Mouse (Mus musculus) intestine, embryonic 14.5 days (tissue): ENCODE data around the gene Aldh4a1. TPM values are rescaled to one million over a fixed set of nuclear protein-coding genes. Genes with fewer than 3 reads are reported as not detected.

Source experiments
- ATAC-seq: fragments of 200-750 bp; cut with Nextera tagmentation; replicated peaks from 2 replicates; pipeline ENCODE4 v1.8.0; 2017; ENCODE audit warnings: low read depth, moderate number of reproducible peaks, moderate TSS enrichment, moderate library complexity; ENCODE audit not compliant: low FRiP score, low TSS enrichment
- DNase-seq: peaks from one replicate; pipeline ENCODE4 v3.0.0-alpha.2; 2018; ENCODE audit warnings: low spot score
- H3K27ac ChIP-seq: fragments of 300-500 bp; sonication (generic); 2 replicates; pipeline ENCODE4 v1.5.1; 2014; ENCODE audit warnings: low read depth, mild to moderate bottlenecking, control low read depth
- H3K27me3 ChIP-seq: fragments of 300-500 bp; sonication (generic); replicated peaks from 2 replicates; pipeline ENCODE4 v1.6.1; 2014; ENCODE audit warnings: low read length, control low read depth; ENCODE audit not compliant: control insufficient read depth, insufficient read depth
- H3K36me3 ChIP-seq: fragments of 300-500 bp; sonication (generic); 2 replicates; pipeline ENCODE4 v1.6.1; 2014; ENCODE audit warnings: low read length, control low read depth; ENCODE audit not compliant: control insufficient read depth, insufficient read depth
- H3K4me1 ChIP-seq: fragments of 300-500 bp; sonication (generic); replicated peaks from 2 replicates; pipeline ENCODE4 v1.6.1; 2014; ENCODE audit warnings: low read length, control low read depth, mixed read lengths; ENCODE audit not compliant: control insufficient read depth, insufficient read depth
- H3K4me2 ChIP-seq: fragments of 300-500 bp; sonication (generic); 2 replicates; pipeline ENCODE4 v1.6.1; 2014; ENCODE audit warnings: low read length
- H3K4me3 ChIP-seq: fragments of 300-500 bp; sonication (generic); 2 replicates; pipeline ENCODE4 v1.5.1; 2014; ENCODE audit warnings: low read depth, low read length, control low read depth, mixed read lengths
- H3K9ac ChIP-seq: fragments of 300-500 bp; sonication (generic); 2 replicates; pipeline ENCODE4 v1.6.1; 2014; ENCODE audit warnings: mild to moderate bottlenecking, low read length
- H3K9me3 ChIP-seq: fragments of 300-500 bp; sonication (generic); 2 replicates; pipeline ENCODE4 v1.6.1; 2016; ENCODE audit warnings: low read length, control low read depth; ENCODE audit not compliant: control insufficient read depth
- WGBS: fragments of 180-500 bp; shearing (Covaris S2); extraction: QIAGEN DNeasy Blood & Tissue Kit; methylation state at CpG from one replicate; pipeline ENCODE4 v1.1.7; 2014; 5-methylcytosine and 5-hydroxymethylcytosine counted together
- polyA plus RNA-seq: library from polyadenylated mRNA; unstranded; fragments of >200 nt; fragmentation: Nextera tagmentation; extraction: Ambion mirVana; gene quantifications from 2 replicates; pipeline ENCODE4 v1.2.1, GENCODE M21; 2014

The Aldh4a1 gene
- polyA plus RNA-seq, 1 experiment from 2014 or later: 11.0 TPM

DNA sequence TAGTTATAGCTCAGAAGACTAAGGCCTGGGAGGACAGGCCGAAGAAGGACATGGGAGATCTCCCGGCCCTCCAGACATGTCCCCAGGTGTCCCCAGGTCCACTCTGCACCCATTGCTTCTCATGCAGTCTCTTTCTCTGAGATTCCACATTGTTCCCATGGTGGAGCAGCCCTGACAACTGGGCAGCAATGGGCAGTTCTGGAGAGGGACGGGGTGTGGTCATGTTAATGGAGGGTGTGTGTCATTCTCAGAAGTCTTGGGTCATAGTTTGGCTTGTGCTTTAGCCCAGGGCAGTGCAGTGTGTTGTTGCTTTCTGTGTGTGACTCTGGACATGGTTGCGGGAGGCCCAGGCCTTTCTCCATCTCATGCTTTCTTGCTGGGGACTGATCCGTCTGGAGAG, 15.9 kb upstream of the Aldh4a1 start:
- Histone ChIP-seq H3K9me3 (no peaks in the 10 kb centered on the region), H3K4me1 (peaks cover 21% of the 10 kb centered on the region), H3K36me3 (peaks cover 38% of the 10 kb centered on the region), H3K27me3 (no peaks in the 10 kb centered on the region), H3K4me2 (no peak overlapping the region), H3K27ac (no peak overlapping the region), H3K4me3 (no peak overlapping the region), H3K9ac (no peak overlapping the region)
- DNase-seq (no peak), ATAC-seq (no peak)
- 89% methylated on average over 5 of the region's 5 CpGs for WGBS

- 65% methylated on average over 4 of the region's 4 CpGs for WGBS
- no peaks in the 10 kb centered on the region for H3K27me3 ChIP-seq
- no peak overlapping the region for H3K9ac ChIP-seq
- no peak for DNase-seq
- ATAC-seq: no peak
- H3K9me3 ChIP-seq: peaks cover 4% of the 10 kb centered on the region; the same call in 1 of the 2 replicates
- no peak overlapping the region for H3K4me3 ChIP-seq
- no peak overlapping the region for H3K4me2 ChIP-seq
- peaks cover 55% of the 10 kb centered on the region for H3K36me3 ChIP-seq
- H3K4me1 ChIP-seq: peaks cover 6% of the 10 kb centered on the region; the same call in 1 of the 2 replicates
- H3K27ac ChIP-seq: no peak overlapping the region
Observed at GRCm38 (mm10) chr4:139608975-139609374, 13.7 kb upstream of the Aldh4a1 start.

GRCm38 (mm10) chr4:139610954-139611353, 11.7 kb upstream of the Aldh4a1 start:
- peaks cover 5% of the 10 kb centered on the region; the same call in 1 of the 2 replicates for H3K9me3 ChIP-seq
- ATAC-seq (no peak), DNase-seq (no peak)
- H3K36me3 ChIP-seq: peaks cover 60% of the 10 kb centered on the region
- no peaks in the 10 kb centered on the region for H3K27me3 ChIP-seq
- H3K4me1 ChIP-seq: peaks cover 6% of the 10 kb centered on the region; the same call in 1 of the 2 replicates
- H3K9ac ChIP-seq: no peak overlapping the region
- WGBS: 72% methylated on average over 6 of the region's 6 CpGs
- peak overlapping the region; percentile 14; the same call in 1 of the 2 replicates for H3K27ac ChIP-seq
- H3K4me2 ChIP-seq: no peak overlapping the region
- no peak overlapping the region for H3K4me3 ChIP-seq

DNA sequence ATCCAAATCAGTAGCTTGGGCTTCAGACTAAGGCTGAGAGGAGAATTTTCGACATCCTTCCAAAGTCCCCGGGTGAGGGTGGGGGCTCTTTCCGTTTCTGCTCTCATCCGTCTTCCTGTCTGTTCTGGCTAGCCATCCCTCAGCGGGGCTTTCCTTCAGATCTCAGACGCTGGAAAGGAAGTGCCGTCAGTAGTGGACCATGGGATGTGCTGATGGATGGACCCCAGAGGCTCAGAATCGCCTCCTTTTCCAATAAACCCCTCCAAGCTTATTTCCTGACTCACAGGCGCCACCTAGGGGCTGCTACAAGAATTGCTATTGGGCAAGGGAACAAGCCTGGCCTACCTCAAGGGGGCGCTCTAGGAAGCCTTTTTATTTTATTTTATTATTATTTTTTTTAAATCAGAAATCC, 11.1 kb upstream of the Aldh4a1 start:
- H3K36me3 ChIP-seq: peaks cover 55% of the 10 kb centered on the region
- H3K27ac ChIP-seq: no peak overlapping the region
- H3K4me1 ChIP-seq: peaks cover 6% of the 10 kb centered on the region; the same call in 1 of the 2 replicates
- no peak overlapping the region for H3K9ac ChIP-seq
- H3K27me3 ChIP-seq: no peaks in the 10 kb centered on the region
- 9% methylated on average over 10 of the region's 10 CpGs for WGBS
- ATAC-seq: peak; percentile 61
- no peak overlapping the region for H3K4me3 ChIP-seq
- peak; percentile 94 for DNase-seq
- peaks cover 5% of the 10 kb centered on the region; the same call in 1 of the 2 replicates for H3K9me3 ChIP-seq
- H3K4me2 ChIP-seq: 0 out of 2 replicates have a peak overlapping the region, but pooled peaks have one; percentile 22

DNA sequence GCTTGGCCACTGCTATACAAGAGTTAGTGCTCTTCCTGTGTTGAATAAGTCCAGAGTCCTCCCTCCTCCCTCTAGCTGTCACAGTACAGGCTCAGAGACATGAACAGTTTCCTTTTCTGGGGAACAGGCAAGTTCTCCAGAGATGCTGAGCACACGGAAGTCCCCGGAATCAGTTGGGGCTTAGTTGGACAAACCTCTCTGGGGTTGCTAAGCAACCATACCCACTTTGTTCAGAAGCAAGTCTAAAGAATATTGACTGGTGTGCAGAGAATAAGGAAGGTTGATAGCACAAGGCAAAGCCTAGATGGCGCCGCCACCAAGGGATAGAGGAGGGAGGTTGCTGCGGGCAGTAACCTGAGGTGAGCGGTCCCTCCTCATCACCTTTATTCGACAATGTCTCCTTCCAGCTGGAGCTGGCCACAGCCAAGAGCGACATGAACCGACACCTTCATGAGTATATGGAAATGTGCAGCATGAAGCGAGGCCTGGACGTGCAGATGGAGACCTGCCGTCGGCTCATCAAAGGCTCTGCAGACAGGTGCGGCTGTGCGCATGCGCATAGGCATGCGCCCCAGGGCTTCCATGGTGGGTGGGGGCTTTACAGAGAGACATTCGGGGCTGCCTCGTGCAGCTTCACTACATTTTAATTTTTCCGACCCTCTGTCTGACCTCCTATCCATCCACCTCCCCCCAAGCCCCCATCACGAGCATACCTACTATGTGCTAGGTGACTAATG, 8.0 kb upstream of the Aldh4a1 start:
- no peak for ATAC-seq

GRCm38 (mm10) chr4:139616276-139617000, 6.2 kb upstream of the Aldh4a1 start:
- peak overlapping the region; percentile 29; the same call in 1 of the 2 replicates for H3K9ac ChIP-seq
- H3K27ac ChIP-seq: peak overlapping the region; percentile 52; the same call in 1 of the 2 replicates
- peaks cover 5% of the 10 kb centered on the region; the same call in 1 of the 2 replicates for H3K9me3 ChIP-seq
- H3K27me3 ChIP-seq: no peaks in the 10 kb centered on the region
- no peak for DNase-seq
- ATAC-seq: peak; percentile 75
- H3K4me2 ChIP-seq: peak overlapping the region; percentile 46
- no peaks in the 10 kb centered on the region for H3K4me1 ChIP-seq
- 16% methylated on average over 23 of the region's 24 CpGs for WGBS
- peaks cover 38% of the 10 kb centered on the region for H3K36me3 ChIP-seq
- peak overlapping the region; percentile 33 for H3K4me3 ChIP-seq

More for the DNA sequence above, 8.0 kb upstream of the Aldh4a1 start:
- H3K9me3 ChIP-seq: peaks cover 5% of the 10 kb centered on the region; the same call in 1 of the 2 replicates
- DNase-seq: no peak
- no peak overlapping the region for H3K4me3 ChIP-seq
- peaks cover 6% of the 10 kb centered on the region; the same call in 1 of the 2 replicates for H3K4me1 ChIP-seq
- 93% methylated on average over 21 of the region's 21 CpGs for WGBS
- H3K4me2 ChIP-seq: no peak overlapping the region
- no peak overlapping the region for H3K9ac ChIP-seq
- no peak overlapping the region for H3K27ac ChIP-seq
- H3K27me3 ChIP-seq: no peaks in the 10 kb centered on the region
- H3K36me3 ChIP-seq: peaks cover 43% of the 10 kb centered on the region

DNA sequence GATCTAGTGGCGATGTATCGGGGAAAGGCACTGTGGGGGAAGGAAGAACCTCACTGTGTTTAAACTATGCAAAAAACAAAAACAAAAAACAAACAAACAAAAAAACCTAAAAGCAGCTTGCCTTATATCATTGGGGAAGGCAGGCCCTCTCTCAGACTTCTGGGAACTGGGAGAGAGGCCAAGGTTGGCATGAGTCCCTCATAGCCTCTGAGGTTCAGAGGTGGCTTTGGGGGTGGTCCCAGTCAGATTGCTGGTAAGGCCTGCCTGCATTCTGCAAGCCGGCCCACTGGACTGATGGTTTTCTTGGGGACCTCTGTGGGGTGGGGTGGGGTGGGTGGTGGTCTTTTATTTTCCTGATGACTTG, 5.7 kb upstream of the Aldh4a1 start:
- H3K9me3 ChIP-seq: peaks cover 5% of the 10 kb centered on the region; the same call in 1 of the 2 replicates

DNA sequence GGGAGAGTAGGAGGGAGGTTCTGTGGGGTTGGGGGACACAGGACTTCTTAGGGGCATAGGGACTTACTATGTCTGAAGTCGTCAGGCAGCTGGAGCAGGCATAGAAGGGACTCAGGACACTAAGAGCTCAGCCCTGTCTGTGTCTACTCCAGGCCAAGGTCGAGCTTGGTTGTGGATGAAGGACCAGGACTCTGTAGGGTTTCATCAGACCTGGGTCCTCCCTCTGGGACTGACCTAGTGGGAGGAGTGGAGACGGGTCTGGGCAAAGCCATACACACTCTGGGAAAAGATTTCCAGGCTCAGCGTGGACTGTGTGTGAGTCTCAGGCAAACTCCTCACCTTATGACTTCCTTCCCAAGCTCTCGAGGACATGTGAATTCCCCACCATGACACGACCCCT, 2.9 kb upstream of the Aldh4a1 start:
- Histone ChIP-seq H3K27ac (no peak overlapping the region), H3K4me2 (no peak overlapping the region), H3K4me1 (peaks cover 19% of the 10 kb centered on the region), H3K36me3 (peaks cover 14% of the 10 kb centered on the region; the same call in 1 of the 2 replicates), H3K9me3 (no peaks in the 10 kb centered on the region), H3K9ac (no peak overlapping the region), H3K4me3 (no peak overlapping the region), H3K27me3 (no peaks in the 10 kb centered on the region)
- DNase-seq: no peak
- 73% methylated on average over 6 of the region's 6 CpGs for WGBS
- ATAC-seq: no peak

More for the DNA sequence above, 5.7 kb upstream of the Aldh4a1 start:
- Histone ChIP-seq H3K36me3 (peaks cover 38% of the 10 kb centered on the region), H3K4me1 (peaks cover under 1% of the 10 kb centered on the region; the same call in 1 of the 2 replicates), H3K9ac (no peak overlapping the region), H3K27ac (peak overlapping the region; percentile 52; the same call in 1 of the 2 replicates), H3K4me2 (peak overlapping the region; percentile 46), H3K27me3 (no peaks in the 10 kb centered on the region), H3K4me3 (no peak overlapping the region)
- 55% methylated on average over 3 of the region's 3 CpGs for WGBS
- no peak for ATAC-seq
- no peak for DNase-seq
